Mouse (Mus musculus) thymus, adult 2 months (tissue): Measurements from ENCODE around the gene Arl15. TPM values are rescaled to one million over a fixed set of nuclear protein-coding genes. Genes with fewer than 3 reads are reported as not detected.

Experiments
- DNase-seq: peaks from one replicate; pipeline ENCODE4 v3.0.0; 2021
- H3K27ac ChIP-seq: fragments of 200-500 bp; 2 replicates; pipeline ENCODE4 v1.5.1; 2012; ENCODE audit warnings: low read length, control low read depth; ENCODE audit not compliant: control insufficient read depth, insufficient read depth
- H3K27me3 ChIP-seq: fragments of 200-500 bp; 2 replicates; pipeline ENCODE4 v1.6.1; 2012; ENCODE audit warnings: mild to moderate bottlenecking, low read length, moderate library complexity, mixed read lengths; ENCODE audit not compliant: control insufficient read depth, insufficient read depth
- H3K36me3 ChIP-seq: fragments of 200-500 bp; 2 replicates; pipeline ENCODE4 v1.6.1; 2012; ENCODE audit warnings: mild to moderate bottlenecking, low read length, moderate library complexity; ENCODE audit not compliant: control insufficient read depth, insufficient read depth
- H3K4me1 ChIP-seq: fragments of 200-500 bp; replicated peaks from 2 replicates; pipeline ENCODE4 v1.6.1; 2012; ENCODE audit warnings: low read length; ENCODE audit not compliant: control insufficient read depth, insufficient read depth
- H3K4me3 ChIP-seq: fragments of 200-500 bp; 2 replicates; pipeline ENCODE4 v1.5.1; 2012; ENCODE audit warnings: mild to moderate bottlenecking, low read length, control low read depth, moderate library complexity; ENCODE audit not compliant: control insufficient read depth, insufficient read depth
- CTCF ChIP-seq: fragments of 200-500 bp; IDR thresholded peaks from 2 replicates; pipeline ENCODE4 v1.5.1; 2012; ENCODE audit warnings: mild to moderate bottlenecking, control low read depth, low read length, moderate library complexity, borderline replicate concordance; ENCODE audit not compliant: control insufficient read depth, poor library complexity, insufficient read depth; ENCODE audit errors: extremely low read depth
- POLR2A ChIP-seq: fragments of 200-500 bp; IDR thresholded peaks from 2 replicates; pipeline ENCODE4 v1.6.1; 2012; ENCODE audit warnings: mild to moderate bottlenecking, low read length, control low read depth, moderate library complexity; ENCODE audit not compliant: control insufficient read depth, poor library complexity, insufficient read depth; ENCODE audit errors: extremely low read depth
- WGBS: fragments of 180-500 bp; shearing (Covaris S2); methylation state at CpG from one replicate; pipeline ENCODE4 v1.1.7; 2018; 5-methylcytosine and 5-hydroxymethylcytosine counted together
- polyA plus RNA-seq: library from polyadenylated mRNA; depleted of rRNA; stranded (reverse); fragments of >200 nt; gene quantifications from 2 replicates; pipeline ENCODE4 v1.2.3, GENCODE M21; 2012

The Arl15 gene
- polyA plus RNA-seq, 1 experiment = 4.9 TPM

DNA sequence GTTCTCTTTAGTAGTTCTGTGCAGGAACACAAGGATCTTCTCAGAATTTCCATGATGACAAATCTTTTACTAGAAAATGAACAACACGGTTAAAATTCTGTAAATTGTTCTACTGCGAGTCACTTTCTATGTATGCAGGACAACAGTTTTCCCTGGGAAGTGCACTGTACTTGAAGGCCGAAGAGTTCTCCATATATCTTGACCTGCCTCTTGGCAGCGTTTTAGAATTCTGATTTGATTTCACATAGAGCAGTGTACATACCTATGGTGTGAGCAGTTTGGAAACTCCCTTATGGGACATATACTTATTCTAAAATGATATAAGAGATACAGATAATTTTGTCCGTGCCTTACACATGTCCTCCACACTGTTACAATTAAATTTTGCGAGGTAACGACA is 178.1 kb downstream of the Arl15 start:
- no peaks in the 10 kb centered on the region for H3K27me3 ChIP-seq
- 0 out of 2 replicates have a peak, but pooled peaks cover 6% of the 10 kb centered on the region for H3K36me3 ChIP-seq
- H3K4me1 ChIP-seq = no peaks in the 10 kb centered on the region
- no peak for DNase-seq
- H3K27ac ChIP-seq = no peak overlapping the region
- no peak overlapping the region for H3K4me3 ChIP-seq
- no peak for TF ChIP-seq POLR2A
- TF ChIP-seq CTCF = no peak
- WGBS = 94% methylated on average over 7 of the region's 7 CpGs

DNA sequence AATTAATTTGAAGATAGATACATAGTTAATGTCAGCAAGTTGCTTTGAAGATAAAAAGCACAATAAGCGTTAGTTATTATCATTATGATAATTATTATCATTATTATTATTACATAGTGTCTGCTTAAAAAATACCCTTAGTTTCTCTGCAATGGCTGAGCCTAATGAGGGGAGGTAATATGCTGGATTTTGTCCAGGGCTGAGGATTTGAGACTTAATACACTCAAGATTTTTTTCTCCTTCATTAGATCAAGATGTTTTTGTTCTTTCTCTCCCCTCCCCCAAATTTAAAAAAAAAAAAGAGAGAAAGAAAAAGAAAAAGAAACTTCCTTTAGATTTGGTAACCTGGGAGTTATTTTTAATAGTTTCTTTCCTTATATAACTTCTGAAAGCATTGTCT is 180.6 kb downstream of the Arl15 start:
- WGBS = 100% methylated on average over 1 of the region's 1 CpGs
- H3K36me3 ChIP-seq = no peaks in the 10 kb centered on the region
- H3K4me3 ChIP-seq = no peak overlapping the region
- H3K27ac ChIP-seq = no peak overlapping the region
- no peak for DNase-seq
- H3K4me1 ChIP-seq = no peaks in the 10 kb centered on the region
- no peaks in the 10 kb centered on the region for H3K27me3 ChIP-seq
- TF ChIP-seq CTCF (no peak), POLR2A (no peak)

DNA sequence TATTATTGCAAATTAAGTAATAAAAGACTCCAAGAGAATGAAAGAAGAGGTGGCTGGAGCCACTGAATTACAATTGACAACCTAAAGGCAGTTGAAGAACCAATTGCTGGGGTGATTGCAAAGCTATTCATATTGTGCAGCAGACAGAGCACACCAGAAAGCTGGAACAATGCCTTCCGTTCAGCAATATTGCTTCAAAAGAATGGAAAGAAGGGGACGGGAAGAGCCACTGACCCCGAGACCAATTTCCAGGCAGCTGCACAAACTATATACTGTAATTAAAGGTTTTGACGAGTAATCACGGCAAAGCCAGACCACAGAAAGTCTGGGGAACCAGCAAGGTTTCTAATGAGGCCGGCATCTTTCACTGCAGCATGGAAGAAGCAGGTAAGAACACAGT is 181.4 kb downstream of the Arl15 start:
- no peak for DNase-seq
- no peak overlapping the region for H3K4me3 ChIP-seq
- no peaks in the 10 kb centered on the region for H3K36me3 ChIP-seq
- H3K27me3 ChIP-seq = no peaks in the 10 kb centered on the region
- no peak overlapping the region for H3K27ac ChIP-seq
- WGBS = 96% methylated on average over 6 of the region's 6 CpGs
- no peaks in the 10 kb centered on the region for H3K4me1 ChIP-seq
- TF ChIP-seq CTCF = no peak

DNA sequence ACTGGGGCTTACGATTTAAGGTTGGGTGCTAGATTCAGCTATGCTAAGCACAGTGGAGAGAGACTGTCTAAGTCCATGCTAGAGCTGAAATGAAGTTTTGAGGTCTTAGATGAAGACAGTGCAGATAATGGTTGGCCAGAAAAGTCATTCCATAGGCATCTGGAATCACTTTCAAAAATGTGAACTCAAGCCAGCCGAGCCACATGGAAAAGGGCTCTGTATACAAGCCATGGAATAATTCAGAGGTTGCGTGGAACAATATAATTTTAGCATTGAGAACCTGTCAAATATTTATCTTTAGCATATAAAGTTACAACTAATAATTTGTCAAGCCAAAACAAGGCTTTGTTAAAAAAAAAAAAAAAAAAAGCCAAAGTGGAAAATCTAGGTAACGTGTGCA is 182.6 kb downstream of the Arl15 start:
- DNase-seq = no peak
- no peak overlapping the region for H3K4me3 ChIP-seq
- TF ChIP-seq POLR2A = no peak
- no peak for TF ChIP-seq CTCF
- H3K27me3 ChIP-seq = no peaks in the 10 kb centered on the region
- no peak overlapping the region for H3K27ac ChIP-seq
- no peaks in the 10 kb centered on the region for H3K36me3 ChIP-seq
- H3K4me1 ChIP-seq = no peaks in the 10 kb centered on the region
- WGBS = 98% methylated on average over 4 of the region's 4 CpGs

DNA sequence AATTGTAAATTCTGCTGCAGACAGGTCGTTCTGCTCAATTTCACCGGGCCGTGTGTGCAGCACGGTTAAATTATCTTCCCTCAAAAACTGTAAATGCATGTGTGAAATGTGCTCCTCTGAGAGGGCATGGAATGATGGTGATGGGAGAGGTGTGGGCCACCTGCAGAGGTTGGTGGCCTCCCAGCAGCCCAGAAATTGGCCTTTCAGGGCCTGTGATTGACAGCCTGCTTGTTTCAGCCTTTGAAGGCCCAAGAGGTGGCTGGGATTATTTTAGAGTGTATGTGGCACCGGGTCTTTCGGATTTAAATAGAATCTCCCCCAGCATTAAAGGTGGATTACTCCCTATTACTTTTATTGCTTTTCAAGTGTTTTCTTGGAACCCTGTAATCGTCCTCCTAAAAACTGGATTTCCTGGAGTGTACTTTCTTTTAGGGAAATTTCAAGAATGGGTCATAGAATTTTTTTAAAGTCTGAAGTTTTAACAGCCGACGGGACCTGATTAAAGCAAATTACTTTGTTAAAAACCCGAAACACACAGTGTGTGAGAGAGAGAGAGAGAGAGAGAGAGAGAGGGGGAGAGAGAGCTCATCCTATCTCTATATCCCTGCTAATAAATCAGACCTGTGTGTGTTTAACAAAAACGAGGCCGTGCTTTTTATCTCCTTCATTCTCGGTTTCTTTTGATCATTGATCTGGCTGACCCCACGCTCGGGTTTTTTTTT is 186.6 kb downstream of the Arl15 start:
- Histone ChIP-seq H3K4me3 (no peak overlapping the region), H3K27me3 (no peaks in the 10 kb centered on the region), H3K4me1 (no peaks in the 10 kb centered on the region), H3K27ac (no peak overlapping the region), H3K36me3 (no peaks in the 10 kb centered on the region)
- 93% methylated on average over 15 of the region's 15 CpGs for WGBS
- no peak for TF ChIP-seq CTCF
- TF ChIP-seq POLR2A = no peak
- no peak for DNase-seq

DNA sequence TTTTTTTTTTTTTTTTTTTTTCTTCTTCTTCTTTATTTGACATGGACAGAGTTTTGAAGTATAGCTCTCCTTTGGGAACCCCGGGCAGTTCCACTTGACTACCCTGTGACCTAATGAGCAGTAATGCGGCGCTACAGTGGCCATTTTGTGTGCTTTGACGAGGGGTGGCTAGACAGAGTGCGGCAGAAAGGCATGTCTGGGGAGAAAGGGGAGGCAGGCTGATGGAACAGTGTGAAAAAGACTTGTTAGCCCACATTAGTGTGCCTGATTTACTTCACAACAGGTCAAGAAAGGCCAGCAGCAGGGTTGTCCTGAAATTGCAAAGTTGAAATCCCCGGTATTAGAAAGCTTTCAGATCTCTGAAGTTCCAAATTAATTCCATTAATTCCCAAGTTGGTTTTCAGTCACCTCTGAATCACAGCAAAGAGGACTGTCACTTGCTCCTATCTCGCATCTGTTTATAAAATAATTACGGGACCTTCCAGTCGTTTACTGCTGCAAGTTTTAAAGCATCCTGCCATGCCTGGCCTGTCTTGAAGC is 187.2 kb downstream of the Arl15 start:
- H3K4me1 ChIP-seq = no peaks in the 10 kb centered on the region
- no peak for DNase-seq
- H3K27ac ChIP-seq = no peak overlapping the region
- TF ChIP-seq CTCF (no peak), POLR2A (no peak)
- H3K27me3 ChIP-seq = no peaks in the 10 kb centered on the region
- no peak overlapping the region for H3K4me3 ChIP-seq
- 97% methylated on average over 9 of the region's 9 CpGs for WGBS
- no peaks in the 10 kb centered on the region for H3K36me3 ChIP-seq
